ENCODE assay signal across 8 mouse cellular contexts in genomic region chr2:157079701-157080180, GRCm38 (mm10). TPM values are rescaled to one million over a fixed set of nuclear protein-coding genes. Genes with fewer than 3 reads are reported as not detected.
DNase-seq lines count a peak whose midpoint lies in the region; ATAC-seq and TF ChIP-seq lines count a peak whose summit lies in the region.

No protein-coding gene starts in this region.

- H3K4me3 ChIP-seq in lung, embryonic 16.5 days (ENCODE audit: low read length): peak overlapping the region; percentile 80
- peak overlapping the region; percentile 95 for H3K4me3 ChIP-seq in limb, embryonic 11.5 days (ENCODE audit: low read depth, low read length)
- peak overlapping the region; percentile 74 for H3K4me3 ChIP-seq in small intestine, adult 2 months (ENCODE audit: low read depth, low read length)

- no peaks in the 10 kb centered on the region for H3K27me3 ChIP-seq in lung, embryonic 16.5 days (ENCODE audit: control insufficient read depth, insufficient read depth, low read depth, low read length)
- no peaks in the 10 kb centered on the region for H3K27me3 ChIP-seq in limb, embryonic 11.5 days (ENCODE audit: control insufficient read depth, insufficient read depth, low read length)
- peaks cover 22% of the 10 kb centered on the region for H3K27me3 ChIP-seq in small intestine, adult 2 months (ENCODE audit: control insufficient read depth, insufficient read depth, low read length)

- ATAC-seq in cerebellum, adult (ENCODE audit: insufficient number of reproducible peaks, low FRiP score, low TSS enrichment): peak; percentile 2; the same call in 1 of the 2 replicates
- no peak for ATAC-seq in lung, embryonic 16.5 days (ENCODE audit: low read depth)
- no peak for ATAC-seq in limb, embryonic 11.5 days (ENCODE audit: insufficient number of reproducible peaks, low FRiP score, low TSS enrichment, low read depth)

- WGBS in lung, embryonic 16.5 days: 10% methylated on average over 16 of the region's 16 CpGs
- 11% methylated on average over 16 of the region's 16 CpGs for WGBS in limb, embryonic 11.5 days
- WGBS in small intestine, adult 2 months: 28% methylated on average over 16 of the region's 16 CpGs

- H3K4me2 ChIP-seq in lung, embryonic 16.5 days (ENCODE audit: low read depth, low read length): peak overlapping the region; percentile 65
- peak overlapping the region; percentile 95 for H3K4me2 ChIP-seq in limb, embryonic 11.5 days (ENCODE audit: low read depth, severe bottlenecking)

- no peaks in the 10 kb centered on the region for H3K36me3 ChIP-seq in lung, embryonic 16.5 days (ENCODE audit: control insufficient read depth, insufficient read depth, low read length)
- H3K36me3 ChIP-seq in limb, embryonic 11.5 days (ENCODE audit: control insufficient read depth, insufficient read depth, low read length): no peaks in the 10 kb centered on the region
- no peaks in the 10 kb centered on the region for H3K36me3 ChIP-seq in small intestine, adult 2 months (ENCODE audit: control insufficient read depth, insufficient read depth, low read length)

- peaks cover 31% of the 10 kb centered on the region for H3K4me1 ChIP-seq in lung, embryonic 16.5 days (replicated peaks; ENCODE audit: control insufficient read depth, insufficient read depth, low read length)
- H3K4me1 ChIP-seq in limb, embryonic 11.5 days (ENCODE audit: control insufficient read depth, insufficient read depth, low read length): peaks cover 30% of the 10 kb centered on the region
- H3K4me1 ChIP-seq in small intestine, adult 2 months (ENCODE audit: control insufficient read depth, insufficient read depth, insufficient read length, low read length): peaks cover 8% of the 10 kb centered on the region

- DNase-seq in cerebellum, adult 8-10 months: no peak
- DNase-seq in lung, postnatal 4 days: no peak
- DNase-seq in limb, embryonic 11.5 days (ENCODE audit: low spot score): no peak
- no peak for DNase-seq in urinary bladder, adult 2 months (ENCODE audit: low spot score)
- DNase-seq in layer of hippocampus, adult 9-11 months: no peak

- TF ChIP-seq POLR2A in small intestine, adult 2 months (IDR thresholded peaks at IDR 0.05; ENCODE audit: low read depth, low read length): no peak

- H3K9me3 ChIP-seq in lung, embryonic 16.5 days (ENCODE audit: control insufficient read depth, low read length): no peaks in the 10 kb centered on the region
- H3K9me3 ChIP-seq in limb, embryonic 11.5 days (ENCODE audit: control insufficient read depth, low read length): no peaks in the 10 kb centered on the region

- TF ChIP-seq CTCF in small intestine, adult 2 months (IDR thresholded peaks at IDR 0.05; ENCODE audit: extremely low read depth, insufficient read length, insufficient replicate concordance, low read depth, low read length): no peak

- H3K9ac ChIP-seq in lung, embryonic 16.5 days (ENCODE audit: low read length): peak overlapping the region; percentile 95
- peak overlapping the region; percentile 99 for H3K9ac ChIP-seq in limb, embryonic 11.5 days (ENCODE audit: low read length)

- peak overlapping the region; percentile 95 for H3K27ac ChIP-seq in lung, embryonic 16.5 days (ENCODE audit: low read length)
- peak overlapping the region; percentile 97 for H3K27ac ChIP-seq in limb, embryonic 11.5 days (replicated peaks; ENCODE audit: low read depth, low read length)
- no peak overlapping the region for H3K27ac ChIP-seq in small intestine, adult 2 months (ENCODE audit: insufficient read depth, low read depth, low read length)

RNA-seq across cellular contexts. Expression of gene Soga1, which starts 0.7 kb away (rescaled TPM):
- polyA plus RNA-seq in lung, embryonic 16.5 days (2015; fragmentation: Nextera tagmentation; extraction: Ambion mirVana): 4.0 and 4.1 TPM in 2 replicates
- 5.7 and 7.0 TPM in 2 replicates for polyA plus RNA-seq in limb, embryonic 11.5 days (2014; fragmentation: Nextera tagmentation; extraction: Ambion mirVana)
- polyA plus RNA-seq in small intestine, adult 2 months (2012; rRNA removed): 4.6 and 6.3 TPM in 2 replicates
- polyA plus RNA-seq in urinary bladder, adult 2 months (2012; rRNA removed): 3.0 and 7.1 TPM in 2 replicates

RNA-seq across cellular contexts. Expression of gene Tldc2, which starts 7.1 kb away (rescaled TPM):
- polyA plus RNA-seq in lung, embryonic 16.5 days (2015; fragmentation: Nextera tagmentation; extraction: Ambion mirVana): not detected in 2 replicates
- polyA plus RNA-seq in limb, embryonic 11.5 days (2014; fragmentation: Nextera tagmentation; extraction: Ambion mirVana): not detected in 2 replicates
- 8.8 and 12.4 TPM in 2 replicates for polyA plus RNA-seq in small intestine, adult 2 months (2012; rRNA removed)
- polyA plus RNA-seq in urinary bladder, adult 2 months (2012; rRNA removed): 0.19 TPM in 1 of 2 replicates, not detected in the other

RNA-seq across cellular contexts. Expression of gene Samhd1, which starts 55.3 kb away (rescaled TPM):
- polyA plus RNA-seq in lung, embryonic 16.5 days (2015; fragmentation: Nextera tagmentation; extraction: Ambion mirVana): 30.2 and 32.4 TPM in 2 replicates
- 27.5 and 27.9 TPM in 2 replicates for polyA plus RNA-seq in limb, embryonic 11.5 days (2014; fragmentation: Nextera tagmentation; extraction: Ambion mirVana)
- 18.9 and 47.7 TPM in 2 replicates for polyA plus RNA-seq in small intestine, adult 2 months (2012; rRNA removed)
- polyA plus RNA-seq in urinary bladder, adult 2 months (2012; rRNA removed): 57.2 and 77.9 TPM in 2 replicates
